Mouse (Mus musculus) spleen, adult 2 months (tissue): ENCODE measurements around the gene Pagr1a.

Experiments
- CTCF ChIP-seq: fragments of 200-500 bp; IDR thresholded peaks from 2 replicates; pipeline ENCODE4 v1.5.1; 2011; ENCODE audit warnings: mild to moderate bottlenecking, inconsistent platforms; ENCODE audit not compliant: insufficient read depth, insufficient read length, insufficient replicate concordance; ENCODE audit errors: extremely low read depth
- POLR2A ChIP-seq: fragments of 200-500 bp; IDR thresholded peaks from 2 replicates; pipeline ENCODE4 v1.6.1; 2011; ENCODE audit warnings: low read depth, low read length, inconsistent platforms

GRCm38 (mm10) chr7:127022528-127023271 lies 5.5 kb upstream of the Pagr1a start:
- TF ChIP-seq CTCF (no peak), POLR2A (no peak)
